Mouse (Mus musculus): ENCODE results near the gene Kif1bp.

The Kif1bp gene

GRCm38 (mm10) chr10:62556558-62556901 is 21.7 kb downstream of the Kif1bp start:
- DNase-seq (ENCODE audit: low spot score in 2 of 2): no peak

DNA sequence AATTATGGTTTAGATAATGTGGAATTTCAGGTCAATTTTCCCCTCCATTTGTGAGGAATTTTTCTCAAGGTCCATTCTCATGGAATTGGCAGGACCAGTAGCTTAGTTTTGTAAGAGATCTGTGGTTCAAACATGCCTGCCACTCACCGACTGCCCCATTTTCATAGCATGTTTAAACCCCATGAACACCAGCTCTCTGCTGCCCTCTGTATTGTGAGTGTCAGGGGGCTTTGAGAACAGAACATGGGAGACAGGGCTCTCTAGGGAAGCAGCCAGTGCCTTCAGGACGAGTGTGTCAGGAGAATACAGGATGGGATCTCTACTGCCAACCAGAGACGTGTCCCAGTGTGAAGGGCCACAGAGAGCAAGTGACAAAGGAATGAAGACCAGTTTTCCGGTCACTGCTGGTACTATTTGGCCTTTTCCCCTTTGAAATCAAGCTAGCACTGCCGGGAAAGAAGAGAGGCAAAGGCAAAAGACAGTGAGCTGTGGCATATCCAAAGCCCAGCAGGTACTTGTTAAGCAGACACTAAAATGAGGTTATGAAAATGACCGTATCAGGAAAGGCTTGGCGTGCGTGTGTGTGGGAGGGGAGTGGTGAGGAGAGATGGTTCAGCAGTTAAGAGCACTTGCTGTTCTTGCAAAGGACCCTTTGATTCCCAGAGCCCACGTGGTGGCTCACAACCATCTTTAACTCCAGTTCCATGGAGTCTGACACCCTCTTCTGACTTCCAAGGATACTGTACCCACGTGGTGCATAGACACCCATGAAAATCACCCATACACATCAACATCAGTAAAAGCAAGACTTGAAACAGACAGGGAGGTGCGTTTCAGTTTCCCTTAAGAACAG is 22.3 kb downstream of the Kif1bp start:
- no peak for DNase-seq (ENCODE audit: low spot score in 2 of 2)

- DNase-seq (ENCODE audit: low spot score in 2 of 2): no peak
Observed at GRCm38 (mm10) chr10:62553611-62554091, 24.6 kb downstream of the Kif1bp start.

DNA sequence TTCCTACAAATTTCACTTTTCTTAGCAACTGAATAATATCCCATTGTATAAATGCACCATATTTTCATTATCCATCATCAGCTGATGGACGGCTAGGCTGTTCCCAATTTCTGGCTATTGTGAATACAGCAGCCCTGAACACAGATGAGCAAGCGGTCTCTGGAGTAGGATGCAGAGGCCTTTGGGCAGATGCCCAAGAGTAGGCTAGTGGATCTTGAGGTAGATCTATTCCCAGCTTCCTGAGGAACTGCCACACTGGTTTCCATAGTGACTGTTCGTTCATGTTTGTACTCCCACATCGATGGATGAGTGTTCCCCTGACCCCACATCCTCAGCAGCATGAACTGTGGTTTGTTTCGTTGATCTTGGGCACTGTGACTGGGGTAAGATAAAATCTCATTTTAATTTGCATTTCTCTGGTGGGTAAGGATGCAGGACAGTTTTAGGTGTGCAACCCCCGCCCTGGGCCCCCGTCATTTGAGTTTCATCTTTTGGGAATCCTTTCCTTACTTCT is 27.4 kb downstream of the Kif1bp start:
- DNase-seq (ENCODE audit: low spot score in 2 of 2): no peak

GRCm38 (mm10) chr10:62549523-62550166 is 28.6 kb downstream of the Kif1bp start:
- peak; percentile 35 to 70 for DNase-seq (ENCODE audit: low spot score in 2 of 2)

DNA sequence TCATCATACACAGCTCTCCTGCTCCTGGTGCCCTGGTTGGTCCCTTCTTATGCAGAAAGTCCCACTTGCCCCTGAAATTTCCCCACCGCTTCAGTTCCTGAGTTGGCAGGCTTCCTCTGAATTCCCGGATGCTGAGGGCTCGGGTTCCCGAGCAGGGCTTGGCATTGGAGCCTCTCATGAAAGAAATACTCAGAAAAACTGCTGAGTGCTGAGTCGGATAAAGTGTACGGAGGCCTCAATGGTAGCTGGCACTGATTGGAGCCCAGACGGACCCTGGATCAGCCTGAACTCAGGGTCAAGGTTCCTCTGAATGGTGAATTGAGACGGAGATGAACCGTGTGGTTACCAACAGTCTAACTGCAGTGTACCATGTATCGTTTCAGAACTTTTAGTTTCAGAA is 31.8 kb downstream of the Kif1bp start:
- DNase-seq (ENCODE audit: low spot score in 2 of 2): no peak

- DNase-seq (ENCODE audit: low spot score in 2 of 2): no peak
Observed at GRCm38 (mm10) chr10:62545759-62546158, 32.5 kb downstream of the Kif1bp start.

DNA sequence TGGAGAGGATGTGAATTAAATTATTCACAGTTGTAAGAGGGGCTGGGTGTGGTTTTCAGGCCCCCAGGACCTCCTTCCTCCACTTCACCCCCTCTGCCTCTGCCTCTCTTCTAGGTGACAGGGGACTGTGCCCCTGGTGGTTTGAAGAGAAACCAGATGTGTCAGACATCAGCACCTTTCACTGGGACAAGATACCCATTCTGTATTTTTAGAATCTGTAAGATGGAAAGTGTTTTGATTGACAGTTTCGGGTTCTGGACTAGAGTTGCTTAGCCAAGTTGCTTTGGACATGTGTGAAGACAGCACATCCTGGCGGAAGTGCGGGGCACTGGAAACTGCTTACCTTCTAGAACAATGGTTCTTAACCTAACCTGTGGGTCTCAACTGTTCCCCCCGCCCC is 33.9 kb downstream of the Kif1bp start:
- DNase-seq (ENCODE audit: low spot score in 2 of 2): no peak

DNA sequence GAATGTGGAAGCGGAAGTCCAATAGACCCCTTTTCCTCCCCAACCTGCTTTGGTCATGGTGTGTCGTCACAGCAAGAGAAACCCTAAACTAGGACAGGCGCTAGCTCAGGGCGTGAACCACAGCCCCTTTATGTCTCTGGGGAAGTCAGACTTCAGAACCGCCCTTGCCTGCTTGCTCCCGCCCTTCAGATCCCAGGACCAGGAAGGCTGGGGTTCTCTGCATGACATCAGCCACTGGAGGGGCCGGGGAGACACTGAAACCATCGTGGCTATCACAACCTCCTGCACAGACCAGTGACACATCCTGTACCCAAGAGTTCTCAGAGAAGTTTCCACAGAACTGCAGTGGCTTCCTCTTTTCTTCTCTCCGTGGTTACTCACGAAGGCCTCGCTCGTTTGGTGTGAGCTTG is 34.9 kb downstream of the Kif1bp start:
- DNase-seq (ENCODE audit: low spot score in 2 of 2): no peak

DNA sequence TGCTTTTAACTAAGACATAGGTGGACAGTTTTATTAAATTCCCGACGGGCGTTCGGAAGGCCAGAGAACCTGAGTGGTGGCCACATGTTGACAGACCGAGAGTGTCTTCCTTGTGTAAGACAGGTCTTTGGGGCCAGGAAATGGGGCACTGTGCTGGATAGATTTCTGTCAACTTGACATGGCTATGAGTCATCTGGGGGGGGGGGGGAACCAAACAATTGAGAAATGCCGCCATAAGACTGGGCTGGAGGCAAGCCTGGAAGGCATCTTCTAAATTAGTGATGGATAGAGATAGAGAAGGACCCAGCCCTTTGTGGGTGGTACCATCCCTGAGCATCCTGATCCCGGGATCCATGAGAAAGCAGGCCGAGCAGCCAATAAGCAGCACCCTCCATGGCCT is 35.3 kb downstream of the Kif1bp start:
- no peak for DNase-seq (ENCODE audit: low spot score in 2 of 2)

GRCm38 (mm10) chr10:62542507-62542906 is 35.8 kb downstream of the Kif1bp start:
- DNase-seq (ENCODE audit: low spot score in 2 of 2): no peak

DNA sequence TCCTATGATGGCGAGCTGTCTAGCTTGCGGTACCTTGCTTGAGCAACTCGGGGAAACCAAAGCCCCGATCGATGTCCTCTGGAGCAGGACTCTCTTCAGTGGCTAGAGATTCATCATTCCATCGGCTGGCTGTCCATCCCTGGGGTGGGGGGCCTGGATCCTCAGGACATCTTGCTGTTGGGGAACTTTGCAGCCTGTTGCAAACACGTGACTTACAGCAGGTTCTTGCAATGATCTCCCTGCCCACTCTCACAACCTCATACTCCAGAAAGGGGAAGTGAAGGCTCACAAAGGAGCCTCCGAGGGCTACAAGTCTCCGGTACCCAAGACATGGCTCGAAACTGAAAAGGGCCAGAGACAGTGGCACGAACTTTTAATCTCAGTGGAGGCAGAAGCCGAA is 36.8 kb downstream of the Kif1bp start:
- no peak for DNase-seq (ENCODE audit: low spot score in 2 of 2)

- no peak for DNase-seq (ENCODE audit: low spot score in 2 of 2)
Observed at GRCm38 (mm10) chr10:62540800-62541199, 37.5 kb downstream of the Kif1bp start.

GRCm38 (mm10) chr10:62534509-62534908 is 43.7 kb downstream of the Kif1bp start:
- DNase-seq (ENCODE audit: low spot score in 2 of 2): no peak

GRCm38 (mm10) chr10:62532832-62533231 is 45.4 kb downstream of the Kif1bp start:
- no peak for DNase-seq (ENCODE audit: low spot score in 2 of 2)

DNA sequence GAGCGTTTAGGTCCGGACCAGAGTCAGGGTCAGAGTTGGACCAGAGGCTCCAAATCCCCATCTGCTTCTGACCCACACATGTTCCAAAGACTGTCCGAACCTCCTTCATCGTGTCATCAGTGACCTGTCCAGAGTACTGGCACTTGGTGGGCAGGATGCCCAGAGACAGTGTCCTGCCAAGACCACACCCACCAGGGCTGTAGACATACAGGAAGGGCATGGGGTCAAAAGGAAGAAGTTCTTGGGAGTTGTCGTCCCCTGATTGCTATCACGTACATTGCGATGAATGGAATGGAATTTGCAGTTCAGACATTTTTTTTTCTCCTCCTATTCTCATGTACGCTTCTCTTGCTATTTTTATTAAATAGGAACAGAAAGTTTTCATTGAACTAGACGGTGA is 48.1 kb downstream of the Kif1bp start:
- no peak for DNase-seq (ENCODE audit: low spot score in 2 of 2)

DNA sequence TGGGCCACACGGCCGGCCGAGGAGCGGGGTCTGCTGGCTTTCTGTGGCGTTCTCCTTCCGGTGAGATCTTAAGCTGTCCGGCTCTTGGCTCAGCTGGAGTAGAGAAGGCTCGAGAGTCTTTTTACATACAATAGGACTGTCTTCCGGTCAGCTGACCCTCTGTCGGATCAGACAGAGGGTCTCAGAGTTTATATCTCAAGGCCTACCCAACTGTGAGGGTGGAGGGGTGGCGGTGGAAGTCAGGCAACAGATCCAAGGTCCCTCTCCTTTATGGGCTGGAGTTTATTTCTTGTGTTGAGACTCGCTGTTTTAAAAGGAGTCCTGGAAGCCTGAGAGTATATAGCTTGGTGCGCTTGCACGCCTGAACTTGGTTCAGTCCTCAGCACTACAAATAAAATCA is 50.9 kb downstream of the Kif1bp start, which contains the start of gene Srgn:
Gene Srgn, minus strand, starts transcription at position 101 of the 400 bp plus-strand sequence.
- DNase-seq (ENCODE audit: low spot score in 2 of 2): no peak

DNA sequence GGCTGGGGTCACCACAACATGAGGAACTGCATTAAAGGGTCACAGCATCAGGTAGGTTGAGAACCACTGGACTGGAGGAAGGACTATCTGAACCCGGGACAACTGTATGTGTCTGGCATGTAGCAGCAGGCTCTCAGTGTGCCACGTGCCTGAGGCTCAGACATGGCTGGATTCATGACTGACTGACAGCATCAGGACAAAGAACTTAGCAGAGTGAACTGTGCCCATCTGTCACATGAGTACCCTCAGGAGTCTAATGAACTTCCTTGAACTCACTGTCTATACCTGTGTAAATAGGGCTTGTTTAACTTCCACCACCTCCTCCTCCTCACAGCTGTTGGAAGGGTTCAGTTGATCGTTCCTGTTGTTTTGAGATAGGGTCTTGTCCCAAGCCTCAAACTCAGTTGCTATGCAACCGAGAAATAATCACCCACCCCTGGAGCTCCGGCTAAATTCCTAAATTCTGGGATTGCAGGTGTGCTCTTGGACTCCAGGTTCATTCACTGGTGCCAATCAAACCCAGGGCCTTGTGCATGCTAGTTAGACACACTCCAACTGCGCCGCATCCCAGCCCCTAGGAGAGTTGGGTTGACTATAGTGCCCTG is 55.8 kb downstream of the Kif1bp start:
- DNase-seq (ENCODE audit: low spot score in 2 of 2): no peak

DNA sequence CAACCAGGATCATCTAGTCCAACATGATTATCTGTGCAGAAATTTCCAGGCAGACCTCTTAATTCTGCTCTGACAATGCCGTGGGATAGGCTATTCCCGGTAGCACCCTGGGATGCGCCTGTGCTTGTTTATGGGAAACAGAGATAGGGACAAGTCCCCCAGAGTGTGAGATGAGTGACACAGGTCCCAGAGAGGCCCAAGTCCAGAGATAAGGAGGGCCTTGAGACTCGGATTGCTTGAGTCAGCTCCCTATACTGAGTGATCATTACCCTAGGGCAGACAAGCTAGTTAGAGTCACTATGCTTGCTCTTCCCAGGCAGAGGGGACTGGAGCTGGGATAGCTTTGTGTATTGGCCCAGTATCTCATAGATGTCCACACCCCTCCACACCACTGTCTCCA is 56.5 kb downstream of the Kif1bp start:
- DNase-seq (ENCODE audit: low spot score in 2 of 2): no peak

DNA sequence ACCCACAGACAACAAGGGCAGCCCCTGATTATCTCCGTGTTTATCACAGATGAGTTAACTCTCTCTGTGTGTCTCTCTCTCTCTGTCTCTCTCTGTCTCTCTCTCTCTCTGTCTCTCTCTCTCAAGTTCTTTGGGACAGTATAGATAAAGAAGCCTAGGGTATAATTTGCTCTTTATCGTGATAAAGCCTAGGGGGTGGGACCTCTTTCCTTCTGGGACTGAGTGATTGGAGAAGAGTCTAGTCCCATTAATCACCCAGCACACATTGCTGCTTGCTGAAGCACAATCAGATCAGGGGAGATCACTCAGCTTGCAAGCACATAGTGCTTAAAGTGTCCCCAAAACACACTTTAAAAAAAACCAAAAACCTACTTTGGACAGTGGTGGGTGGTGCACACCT is 57.3 kb downstream of the Kif1bp start:
- DNase-seq (ENCODE audit: low spot score in 2 of 2): no peak

DNA sequence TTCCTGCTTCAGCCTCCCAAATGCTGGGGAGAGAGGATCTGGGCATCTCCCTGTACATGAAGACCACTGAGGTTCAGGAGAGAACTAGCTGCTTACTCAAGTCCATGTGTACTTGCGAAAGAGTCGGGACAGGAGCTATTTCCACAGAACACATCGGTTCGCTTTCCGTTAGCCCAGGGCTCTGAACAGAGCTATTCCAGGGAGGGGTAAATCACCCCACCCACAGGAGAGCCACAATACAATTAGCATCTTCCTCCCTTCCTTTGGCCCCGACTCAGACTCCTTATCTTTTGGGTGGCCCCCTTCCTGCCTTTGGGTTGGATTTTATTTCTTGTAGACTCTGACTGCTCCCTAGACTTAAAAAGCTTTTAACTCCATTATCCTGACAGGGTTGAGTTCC is 60.7 kb downstream of the Kif1bp start:
- DNase-seq (ENCODE audit: low spot score in 2 of 2): no peak

DNA sequence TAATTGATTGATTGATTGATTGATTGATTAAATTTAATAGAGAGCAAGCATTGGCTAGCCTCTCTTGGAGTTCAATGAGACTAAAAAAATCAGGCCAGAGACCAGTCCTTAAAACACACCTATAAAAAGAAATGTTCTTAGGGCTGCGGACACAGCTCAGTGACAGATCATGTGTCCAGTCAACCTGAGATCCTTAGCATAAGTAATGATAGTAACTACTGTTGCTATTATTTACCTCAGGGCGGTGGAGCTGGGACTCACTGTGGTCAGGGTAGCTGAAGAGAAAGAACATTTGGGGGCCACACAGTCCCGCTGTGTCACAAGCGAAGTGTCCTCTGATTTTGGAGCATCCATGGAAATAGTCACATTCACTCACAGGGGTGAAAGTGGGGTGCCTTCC is 65.4 kb downstream of the Kif1bp start:
- DNase-seq (ENCODE audit: low spot score in 2 of 2): no peak

- no peak for DNase-seq (ENCODE audit: low spot score in 2 of 2)
Observed at GRCm38 (mm10) chr10:62511528-62511927, 66.7 kb downstream of the Kif1bp start.

Measured in urinary bladder, postnatal 4 days (tissue).